Mouse (Mus musculus): ENCODE measurements around the gene Psmb8.

Gene Psmb8

GRCm38 (mm10) chr17:34188986-34189385, 8.5 kb upstream of the Psmb8 start:
- peak in 1 of 2 experiments; percentile 4 for DNase-seq (ENCODE audit: inconsistent age in 2 of 2, low spot score in 1 of 2)

GRCm38 (mm10) chr17:34192852-34193251, 4.7 kb upstream of the Psmb8 start:
- DNase-seq (ENCODE audit: inconsistent age in 2 of 2, low spot score in 1 of 2), result no peak

- no peak for DNase-seq (ENCODE audit: inconsistent age in 2 of 2, low spot score in 1 of 2)
Observed at GRCm38 (mm10) chr17:34193468-34193867, 4.1 kb upstream of the Psmb8 start.

GRCm38 (mm10) chr17:34194723-34195122, 2.8 kb upstream of the Psmb8 start:
- DNase-seq (ENCODE audit: inconsistent age in 2 of 2, low spot score in 1 of 2), result peak in 1 of 2 experiments; percentile 61

- DNase-seq (ENCODE audit: inconsistent age in 2 of 2, low spot score in 1 of 2), result no peak
Observed at GRCm38 (mm10) chr17:34196491-34196890, 1.0 kb upstream of the Psmb8 start.

GRCm38 (mm10) chr17:34197904-34198520, 491 bp downstream of the Psmb8 start:
- DNase-seq (ENCODE audit: inconsistent age in 2 of 2, low spot score in 1 of 2), result peak; percentile 74 to 91

GRCm38 (mm10) chr17:34198521-34198912, 996 bp downstream of the Psmb8 start:
- DNase-seq (ENCODE audit: inconsistent age in 2 of 2, low spot score in 1 of 2), result no peak

- no peak for DNase-seq (ENCODE audit: inconsistent age in 2 of 2, low spot score in 1 of 2)
Observed at GRCm38 (mm10) chr17:34199050-34199619, 1.6 kb downstream of the Psmb8 start.

- no peak for DNase-seq (ENCODE audit: inconsistent age in 2 of 2, low spot score in 1 of 2)
Observed at GRCm38 (mm10) chr17:34200047-34200446, 2.5 kb downstream of the Psmb8 start.

GRCm38 (mm10) chr17:34200772-34201505, 3.4 kb downstream of the Psmb8 start:
- DNase-seq (ENCODE audit: inconsistent age in 2 of 2, low spot score in 1 of 2), result no peak

GRCm38 (mm10) chr17:34201506-34202055, 4.1 kb downstream of the Psmb8 start:
- no peak for DNase-seq (ENCODE audit: inconsistent age in 2 of 2, low spot score in 1 of 2)

GRCm38 (mm10) chr17:34202760-34203442, 5.4 kb downstream of the Psmb8 start:
- DNase-seq (ENCODE audit: inconsistent age in 2 of 2, low spot score in 1 of 2), result peak in 1 of 2 experiments; percentile 20

GRCm38 (mm10) chr17:34203444-34203843, 5.9 kb downstream of the Psmb8 start, which contains the start of gene Tap2:
Tap2 (plus strand) TSS chr17:34203527.
- DNase-seq (ENCODE audit: inconsistent age in 2 of 2, low spot score in 1 of 2), result peak in 1 of 2 experiments; percentile 70

- peak; percentile 90 to 97 for DNase-seq (ENCODE audit: inconsistent age in 2 of 2, low spot score in 1 of 2)
Observed at GRCm38 (mm10) chr17:34204303-34205010, 6.9 kb downstream of the Psmb8 start.

GRCm38 (mm10) chr17:34205021-34205745, 7.7 kb downstream of the Psmb8 start:
- peak; percentile 30 to 74 for DNase-seq (ENCODE audit: inconsistent age in 2 of 2, low spot score in 1 of 2)

GRCm38 (mm10) chr17:34205746-34206176, 8.2 kb downstream of the Psmb8 start:
- peak in 1 of 2 experiments; percentile 78 for DNase-seq (ENCODE audit: inconsistent age in 2 of 2, low spot score in 1 of 2)

- DNase-seq (ENCODE audit: inconsistent age in 2 of 2, low spot score in 1 of 2), result peak in 1 of 2 experiments; percentile 1
Observed at GRCm38 (mm10) chr17:34206731-34207130, 9.2 kb downstream of the Psmb8 start.

- DNase-seq (ENCODE audit: inconsistent age in 2 of 2, low spot score in 1 of 2), result peak in 1 of 2 experiments; percentile 27
Observed at GRCm38 (mm10) chr17:34207456-34207855, 9.9 kb downstream of the Psmb8 start.

GRCm38 (mm10) chr17:34207866-34208265, 10.3 kb downstream of the Psmb8 start:
- DNase-seq (ENCODE audit: inconsistent age in 2 of 2, low spot score in 1 of 2), result no peak

GRCm38 (mm10) chr17:34208421-34208820, 10.9 kb downstream of the Psmb8 start:
- DNase-seq (ENCODE audit: inconsistent age in 2 of 2, low spot score in 1 of 2), result peak in 1 of 2 experiments; percentile 16
